Mouse (Mus musculus) frontal cortex, adult (tissue): Measurements from ENCODE around the gene Chaf1a.

ENCODE experiments used
- ATAC-seq: cut with Nextera tagmentation; 2 replicates; pipeline ENCODE4 v1.9.2; 2017; ENCODE audit warnings: mild to moderate bottlenecking, moderate library complexity, mixed read lengths; ENCODE audit not compliant: low TSS enrichment

Gene Chaf1a

GRCm38 (mm10) chr17:56040030-56040856, at the start of gene Chaf1a:
Chaf1a (plus strand) TSS chr17:56040439.
- peak; percentile 83 for ATAC-seq

GRCm38 (mm10) chr17:55996007-55996406, 44.2 kb upstream of the Chaf1a start:
- no peak for ATAC-seq

- ATAC-seq, result no peak
These were observed 40.3 kb upstream of the Chaf1a start for GRCm38 (mm10) chr17:55999794-56000499.

- ATAC-seq, result no peak
These were observed 37.2 kb upstream of the Chaf1a start for GRCm38 (mm10) chr17:56003000-56003399.

GRCm38 (mm10) chr17:56005415-56006061, 34.7 kb upstream of the Chaf1a start, which contains the start of the genes Stap2 and Mpnd:
Stap2 (minus strand) TSS chr17:56005584.
Mpnd (plus strand) TSS chr17:56005711.
- no peak for ATAC-seq

GRCm38 (mm10) chr17:56006956-56007355, 33.3 kb upstream of the Chaf1a start:
- ATAC-seq, result no peak

- ATAC-seq, result no peak
These were observed 32.5 kb upstream of the Chaf1a start for GRCm38 (mm10) chr17:56007444-56008355.

- ATAC-seq, result peak; percentile 87
These were observed 31.7 kb upstream of the Chaf1a start for GRCm38 (mm10) chr17:56008356-56009087.

GRCm38 (mm10) chr17:56009088-56009961, 30.9 kb upstream of the Chaf1a start:
- ATAC-seq, result peak; percentile 89

GRCm38 (mm10) chr17:56009962-56010240, 30.3 kb upstream of the Chaf1a start:
- no peak for ATAC-seq

GRCm38 (mm10) chr17:56010255-56010654, 30.0 kb upstream of the Chaf1a start:
- no peak for ATAC-seq

GRCm38 (mm10) chr17:56010681-56011080, 29.6 kb upstream of the Chaf1a start:
- ATAC-seq, result no peak

GRCm38 (mm10) chr17:56011441-56011840, 28.8 kb upstream of the Chaf1a start:
- ATAC-seq, result no peak

- ATAC-seq, result no peak
These were observed 24.9 kb upstream of the Chaf1a start for GRCm38 (mm10) chr17:56015293-56015692.

GRCm38 (mm10) chr17:56016382-56016781, 23.9 kb upstream of the Chaf1a start:
- ATAC-seq, result no peak

GRCm38 (mm10) chr17:56016793-56017785, 23.1 kb upstream of the Chaf1a start:
- no peak for ATAC-seq

GRCm38 (mm10) chr17:56017848-56018247, 22.4 kb upstream of the Chaf1a start:
- no peak for ATAC-seq

GRCm38 (mm10) chr17:56018347-56019131, 21.7 kb upstream of the Chaf1a start:
- peak; percentile 46 for ATAC-seq
